Mouse (Mus musculus): Measurements from ENCODE around the gene Macf1. TPM values are rescaled to one million over a fixed set of nuclear protein-coding genes. Genes with fewer than 3 reads are reported as not detected.

Macf1 gene
- polyA plus RNA-seq, 1 experiment from 2014 or later = 75.6 TPM

DNA sequence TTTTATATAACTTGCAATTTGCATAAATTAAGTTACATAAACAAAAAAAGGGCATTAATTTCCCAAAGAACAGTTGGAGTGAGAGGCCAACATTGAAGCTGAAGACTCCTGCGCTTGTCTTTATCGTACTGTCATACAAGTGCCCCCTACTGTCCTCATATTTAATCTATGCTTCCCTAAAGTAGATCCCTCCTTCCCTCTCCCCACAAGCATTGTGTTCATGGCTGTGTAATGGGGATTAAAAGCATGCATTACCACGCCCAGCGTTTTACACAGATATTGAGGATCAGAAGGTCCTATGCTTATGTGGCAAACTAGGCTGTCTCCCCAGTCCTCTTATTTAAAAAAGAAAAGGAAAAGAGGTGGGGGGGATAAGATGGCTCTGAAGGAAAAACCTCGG lies 56.5 kb downstream of the Macf1 start:
- Histone ChIP-seq H3K9me3 (no peaks in the 10 kb centered on the region), H3K9ac (no peak overlapping the region), H3K4me2 (no peak overlapping the region), H3K4me3 (replicated peaks) (no peak overlapping the region), H3K36me3 (replicated peaks) (0 out of 2 replicates have a peak, but pooled peaks cover 3% of the 10 kb centered on the region), H3K27me3 (no peaks in the 10 kb centered on the region), H3K27ac (no peak overlapping the region), H3K4me1 (peaks cover 23% of the 10 kb centered on the region)
- ATAC-seq (ENCODE audit: low FRiP score) = no peak
- WGBS = 66% methylated on average over 5 of the region's 5 CpGs

DNA sequence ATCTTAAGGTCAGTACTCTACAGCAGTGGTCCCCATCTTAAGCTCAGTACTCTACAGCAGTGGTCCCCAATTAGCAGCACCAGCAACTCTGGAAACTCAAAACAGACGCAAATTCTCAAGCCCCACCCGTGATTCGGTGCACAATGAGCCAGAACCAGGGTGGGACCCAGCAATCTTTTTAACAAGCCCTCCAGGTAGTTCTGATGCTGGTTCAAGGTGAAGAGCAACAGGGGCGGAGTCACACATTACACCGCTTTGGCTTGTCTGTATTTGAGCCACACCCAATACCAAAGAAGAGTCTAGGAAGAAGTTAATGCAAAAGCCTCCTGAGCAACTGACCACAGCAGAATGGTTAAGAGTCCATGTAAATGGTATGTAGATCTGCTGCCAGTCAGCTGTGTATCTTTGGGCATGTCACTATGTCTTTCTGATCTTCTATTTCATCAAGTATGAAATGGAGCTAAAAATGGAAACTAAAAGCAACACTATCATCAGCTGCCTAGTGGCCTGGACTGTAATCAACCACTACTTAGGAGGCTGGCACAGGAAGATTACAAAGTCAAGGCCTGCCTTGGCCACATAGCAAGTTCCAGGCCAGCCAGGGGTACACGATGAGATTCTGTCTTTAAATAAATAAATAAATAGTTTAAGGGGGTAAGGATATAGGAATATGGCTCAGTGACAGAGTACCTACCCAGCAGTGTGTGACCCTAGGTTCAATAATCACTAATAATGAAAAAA lies 58.7 kb downstream of the Macf1 start:
- Histone ChIP-seq H3K4me2 (no peak overlapping the region), H3K4me1 (peaks cover 23% of the 10 kb centered on the region), H3K4me3 (replicated peaks) (no peak overlapping the region), H3K27ac (no peak overlapping the region), H3K9me3 (no peaks in the 10 kb centered on the region), H3K36me3 (replicated peaks) (0 out of 2 replicates have a peak, but pooled peaks cover 3% of the 10 kb centered on the region), H3K9ac (no peak overlapping the region), H3K27me3 (no peaks in the 10 kb centered on the region)
- no peak for ATAC-seq (ENCODE audit: low FRiP score)
- 78% methylated on average over 6 of the region's 6 CpGs for WGBS

DNA sequence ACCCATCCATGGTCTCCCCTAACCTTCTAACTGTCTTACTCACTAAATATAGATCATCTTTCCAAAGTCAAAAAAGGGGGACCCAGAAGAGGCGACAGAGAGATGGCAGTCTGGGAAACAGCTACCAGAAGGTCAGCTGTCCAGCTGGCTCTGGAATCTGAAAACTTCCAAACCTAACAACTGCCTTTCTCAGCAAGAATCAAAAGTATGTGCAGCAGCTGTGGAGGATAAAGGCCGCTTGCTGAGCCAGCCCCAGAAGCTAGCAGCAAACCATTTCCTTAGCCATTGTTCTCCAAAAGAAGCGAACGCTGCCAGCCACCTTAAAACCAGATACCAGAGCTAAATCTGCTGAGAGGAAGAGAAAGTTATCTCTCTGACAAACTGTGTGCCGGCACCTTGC lies 59.7 kb downstream of the Macf1 start:
- H3K4me1 ChIP-seq = peaks cover 23% of the 10 kb centered on the region
- H3K4me3 ChIP-seq (replicated peaks) = no peak overlapping the region
- H3K9me3 ChIP-seq = no peaks in the 10 kb centered on the region
- H3K36me3 ChIP-seq (replicated peaks) = 0 out of 2 replicates have a peak, but pooled peaks cover 3% of the 10 kb centered on the region
- H3K27ac ChIP-seq = 0 out of 2 replicates have a peak overlapping the region, but pooled peaks have one; percentile 36
- ATAC-seq (ENCODE audit: low FRiP score) = no peak
- H3K4me2 ChIP-seq = no peak overlapping the region
- 8% methylated on average over 5 of the region's 5 CpGs for WGBS
- no peak overlapping the region for H3K9ac ChIP-seq
- H3K27me3 ChIP-seq = no peaks in the 10 kb centered on the region

DNA sequence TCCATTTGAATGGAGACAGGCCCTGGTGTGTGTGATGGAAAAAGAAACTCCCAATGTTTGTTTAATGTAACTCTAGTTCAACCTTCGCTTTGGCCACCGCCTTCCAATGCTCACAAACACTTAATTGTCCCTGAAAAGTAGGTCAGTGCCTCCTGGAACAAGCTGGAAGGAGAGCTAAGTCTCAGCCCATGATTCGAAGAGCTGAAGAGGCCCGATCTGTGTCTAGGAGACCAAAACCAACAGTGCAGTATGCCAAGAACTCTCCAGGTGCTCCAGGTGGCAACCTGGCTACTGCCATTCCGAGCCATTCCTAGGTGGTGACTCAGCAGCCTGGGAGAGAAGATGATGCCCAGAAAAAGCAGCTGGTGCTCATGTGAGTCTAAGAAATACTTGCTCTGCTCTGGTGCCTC lies 60.4 kb downstream of the Macf1 start:
- no peak for ATAC-seq (ENCODE audit: low FRiP score)
- no peak overlapping the region for H3K9ac ChIP-seq
- WGBS = 84% methylated on average over 5 of the region's 5 CpGs
- H3K4me3 ChIP-seq (replicated peaks) = no peak overlapping the region
- no peaks in the 10 kb centered on the region for H3K27me3 ChIP-seq
- H3K27ac ChIP-seq = no peak overlapping the region
- no peaks in the 10 kb centered on the region for H3K9me3 ChIP-seq
- H3K4me1 ChIP-seq = peaks cover 23% of the 10 kb centered on the region
- no peak overlapping the region for H3K4me2 ChIP-seq
- no peaks in the 10 kb centered on the region for H3K36me3 ChIP-seq (replicated peaks)

DNA sequence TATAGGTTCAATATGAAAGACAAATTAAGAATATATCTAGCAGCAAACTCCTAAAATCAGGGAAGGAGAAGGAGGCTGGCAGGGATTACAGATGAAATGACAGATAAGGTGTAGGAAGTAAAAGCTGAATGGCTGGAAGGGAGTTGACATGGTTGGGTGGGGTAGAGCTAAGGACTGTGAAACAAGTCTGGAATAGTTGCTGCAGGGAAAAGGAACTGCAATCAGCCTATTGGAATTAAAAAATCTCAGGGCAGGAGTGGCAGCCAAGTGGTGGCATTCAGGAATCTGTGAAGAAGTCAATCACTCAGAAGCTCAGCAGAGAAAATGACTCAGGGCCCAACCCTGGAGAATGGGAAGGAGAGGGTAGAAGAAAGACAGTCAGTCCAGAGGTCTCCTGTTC lies 62.4 kb downstream of the Macf1 start:
- no peak overlapping the region for H3K9ac ChIP-seq
- H3K27ac ChIP-seq = no peak overlapping the region
- no peak overlapping the region for H3K4me2 ChIP-seq
- no peaks in the 10 kb centered on the region for H3K36me3 ChIP-seq (replicated peaks)
- no peak for ATAC-seq (ENCODE audit: low FRiP score)
- H3K9me3 ChIP-seq = no peaks in the 10 kb centered on the region
- no peak overlapping the region for H3K4me3 ChIP-seq (replicated peaks)
- H3K27me3 ChIP-seq = no peaks in the 10 kb centered on the region
- H3K4me1 ChIP-seq = peaks cover 19% of the 10 kb centered on the region

DNA sequence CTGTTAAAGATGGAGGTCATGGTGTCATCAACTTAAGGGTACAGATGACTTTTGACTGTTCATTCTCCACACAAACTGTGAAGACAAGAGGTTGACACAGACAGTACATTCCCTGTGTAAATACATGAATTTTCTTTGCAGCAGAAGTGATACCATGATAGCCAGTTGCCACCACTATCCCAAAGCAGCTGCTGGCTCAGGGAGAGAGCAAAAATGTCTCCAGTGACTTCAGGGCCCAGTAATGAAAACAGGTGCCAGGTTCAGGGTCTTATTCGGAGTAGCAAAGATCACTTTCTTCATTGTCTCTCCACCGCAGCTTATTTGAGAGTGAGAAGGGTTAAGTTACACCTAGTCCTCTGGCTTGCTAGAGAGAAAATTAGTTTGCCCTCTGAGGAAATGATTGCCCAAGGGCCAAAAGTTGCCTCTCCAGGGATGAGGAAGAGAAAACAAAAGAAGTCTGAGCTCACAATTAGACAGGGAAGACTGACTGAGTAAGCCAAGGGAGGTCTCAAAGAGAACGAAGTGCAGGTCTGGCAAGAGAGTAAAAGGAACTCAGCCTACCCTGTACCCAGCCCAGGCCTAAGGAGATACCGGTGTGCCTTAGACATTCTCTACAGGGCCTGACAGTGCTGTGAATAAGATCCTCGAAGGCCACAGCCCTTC lies 66.3 kb downstream of the Macf1 start:
- Histone ChIP-seq H3K27me3 (no peaks in the 10 kb centered on the region), H3K4me2 (no peak overlapping the region), H3K9ac (no peak overlapping the region), H3K36me3 (replicated peaks) (no peaks in the 10 kb centered on the region), H3K4me3 (replicated peaks) (no peak overlapping the region), H3K4me1 (peaks cover 16% of the 10 kb centered on the region), H3K9me3 (no peaks in the 10 kb centered on the region), H3K27ac (0 out of 2 replicates have a peak overlapping the region, but pooled peaks have one; percentile 51)
- WGBS = 66% methylated on average over 5 of the region's 5 CpGs
- no peak for ATAC-seq (ENCODE audit: low FRiP score)

DNA sequence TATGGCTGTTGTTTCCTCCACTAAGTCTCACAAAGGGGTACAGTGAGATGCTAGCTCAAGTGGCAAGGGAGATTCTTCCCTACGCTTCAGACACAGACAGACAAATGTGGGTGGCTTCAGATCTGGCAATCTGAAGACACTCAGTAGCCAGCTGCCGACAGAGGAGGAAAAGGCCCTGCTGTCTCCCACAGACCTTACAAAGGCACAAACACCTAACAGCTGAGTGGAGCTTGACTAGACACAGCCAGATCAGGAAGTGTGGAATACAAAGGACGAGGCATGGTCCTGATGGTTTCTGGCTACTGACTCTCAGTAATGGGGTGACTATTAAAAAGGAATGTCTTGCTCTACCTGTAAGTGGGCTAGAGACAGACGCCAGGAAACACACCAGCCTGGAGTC lies 67.2 kb downstream of the Macf1 start:
- peaks cover 20% of the 10 kb centered on the region for H3K4me1 ChIP-seq
- H3K27ac ChIP-seq = peak overlapping the region; percentile 51; the same call in 1 of the 2 replicates
- no peak for ATAC-seq (ENCODE audit: low FRiP score)
- no peaks in the 10 kb centered on the region for H3K27me3 ChIP-seq
- H3K36me3 ChIP-seq (replicated peaks) = no peaks in the 10 kb centered on the region
- H3K4me2 ChIP-seq = no peak overlapping the region
- 70% methylated on average over 4 of the region's 4 CpGs for WGBS
- H3K4me3 ChIP-seq (replicated peaks) = no peak overlapping the region
- H3K9ac ChIP-seq = no peak overlapping the region
- H3K9me3 ChIP-seq = no peaks in the 10 kb centered on the region

DNA sequence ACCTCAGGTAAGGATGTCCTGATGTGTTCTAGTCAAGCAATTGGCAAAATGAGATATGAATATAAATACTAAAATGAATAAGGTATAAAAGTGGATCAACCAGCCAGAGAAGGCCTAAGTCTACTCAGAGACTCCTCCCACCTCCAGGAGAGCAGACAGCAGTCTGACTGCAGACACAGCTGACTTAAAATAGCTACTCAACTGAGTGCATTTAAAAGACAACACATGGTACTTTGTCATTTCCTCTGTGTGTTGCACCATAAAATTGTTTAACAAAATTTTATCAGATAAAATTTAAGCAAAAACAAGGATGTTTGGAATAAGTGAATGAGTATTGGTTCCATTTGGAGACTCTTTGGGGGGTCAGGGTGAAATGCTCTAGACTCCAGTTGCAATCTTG lies 67.7 kb downstream of the Macf1 start:
- Histone ChIP-seq H3K27ac (no peak overlapping the region; the same call in 1 of the 2 replicates), H3K4me1 (peaks cover 20% of the 10 kb centered on the region), H3K27me3 (no peaks in the 10 kb centered on the region), H3K9me3 (no peaks in the 10 kb centered on the region), H3K9ac (no peak overlapping the region), H3K4me3 (replicated peaks) (no peak overlapping the region), H3K36me3 (replicated peaks) (no peaks in the 10 kb centered on the region), H3K4me2 (no peak overlapping the region)
- no peak for ATAC-seq (ENCODE audit: low FRiP score)

DNA sequence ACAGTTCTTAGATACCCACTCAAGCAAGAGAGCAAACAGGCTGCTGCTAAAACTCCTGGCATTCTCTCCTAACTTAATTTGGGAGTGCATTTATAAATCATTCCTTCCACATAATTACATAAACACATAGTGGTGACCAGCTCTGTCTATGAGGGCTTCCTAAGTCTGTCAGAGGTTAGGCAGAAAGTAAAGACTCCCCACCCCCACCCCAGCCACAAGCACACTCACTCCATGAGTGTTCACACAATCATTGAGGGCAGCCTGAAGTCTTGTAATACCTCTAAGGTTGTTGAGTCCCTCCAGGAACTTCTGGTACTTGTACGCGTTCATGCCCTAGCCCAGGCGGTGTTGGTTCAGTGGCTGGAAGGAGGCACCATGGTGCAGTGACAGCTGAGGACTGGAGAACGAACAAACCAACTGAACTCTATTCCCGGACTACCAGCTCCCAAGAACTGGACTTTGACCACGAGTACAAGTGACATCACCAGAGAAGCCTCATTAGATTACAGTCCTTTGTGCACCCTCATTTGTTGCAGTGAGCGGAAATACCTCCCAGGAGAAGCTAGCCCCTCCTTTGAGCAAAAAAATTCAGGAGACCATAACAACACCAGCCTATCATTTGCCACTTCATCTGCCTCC lies 70.7 kb downstream of the Macf1 start:
- H3K9me3 ChIP-seq = no peaks in the 10 kb centered on the region
- H3K27me3 ChIP-seq = no peaks in the 10 kb centered on the region
- no peak for ATAC-seq (ENCODE audit: low FRiP score)
- H3K4me1 ChIP-seq = peaks cover 20% of the 10 kb centered on the region
- no peaks in the 10 kb centered on the region for H3K36me3 ChIP-seq (replicated peaks)
- H3K4me3 ChIP-seq (replicated peaks) = no peak overlapping the region
- WGBS = 65% methylated on average over 7 of the region's 7 CpGs
- H3K27ac ChIP-seq = no peak overlapping the region
- H3K9ac ChIP-seq = no peak overlapping the region
- no peak overlapping the region for H3K4me2 ChIP-seq

DNA sequence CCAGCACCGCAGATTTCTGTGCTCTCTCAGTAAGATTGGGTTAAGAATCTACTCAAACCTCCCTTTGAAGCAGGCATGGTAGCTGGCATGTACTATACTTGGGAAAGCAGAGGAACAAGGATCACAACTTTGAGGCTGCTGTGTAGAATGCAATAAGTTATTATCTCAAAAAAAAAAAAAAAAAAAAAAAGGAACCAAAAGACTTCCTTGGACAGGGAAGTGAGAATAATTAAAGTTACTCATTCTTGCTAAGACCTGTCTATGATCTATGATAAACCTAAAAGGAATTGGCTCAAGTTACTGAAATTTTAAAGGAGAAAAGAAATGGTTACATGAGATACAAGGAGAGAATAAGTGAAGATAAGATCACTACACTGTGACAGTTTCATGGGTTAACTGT lies 72.2 kb downstream of the Macf1 start:
- Histone ChIP-seq H3K9ac (no peak overlapping the region), H3K4me2 (no peak overlapping the region), H3K36me3 (replicated peaks) (0 out of 2 replicates have a peak, but pooled peaks cover 5% of the 10 kb centered on the region), H3K27me3 (no peaks in the 10 kb centered on the region), H3K4me3 (replicated peaks) (no peak overlapping the region), H3K9me3 (peaks cover 4% of the 10 kb centered on the region; the same call in 1 of the 2 replicates), H3K27ac (no peak overlapping the region), H3K4me1 (peaks cover 20% of the 10 kb centered on the region)
- ATAC-seq (ENCODE audit: low FRiP score) = no peak
- 93% methylated on average over 1 of the region's 1 CpGs for WGBS

DNA sequence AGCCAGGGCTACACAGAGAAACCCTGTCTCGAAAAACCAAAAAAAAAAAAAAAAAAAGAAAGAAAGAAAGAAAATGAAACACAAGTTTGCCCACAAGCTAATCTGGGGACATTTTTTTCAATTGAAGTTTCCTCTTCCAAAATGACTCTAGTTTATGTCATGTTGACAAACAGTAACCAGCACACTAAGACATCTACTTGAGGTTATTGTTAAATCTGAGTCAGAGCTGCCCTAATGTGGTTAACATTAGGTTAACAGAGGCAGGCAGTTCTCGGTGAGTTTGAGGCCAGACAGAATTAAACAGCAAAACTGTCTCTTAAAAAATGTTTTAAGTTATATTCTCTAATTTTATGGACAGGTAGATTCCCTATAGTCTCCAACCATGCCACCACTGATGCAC lies 72.9 kb downstream of the Macf1 start:
- no peak overlapping the region for H3K4me2 ChIP-seq
- H3K27ac ChIP-seq = no peak overlapping the region
- H3K36me3 ChIP-seq (replicated peaks) = 0 out of 2 replicates have a peak, but pooled peaks cover 5% of the 10 kb centered on the region
- H3K27me3 ChIP-seq = no peaks in the 10 kb centered on the region
- peaks cover 4% of the 10 kb centered on the region; the same call in 1 of the 2 replicates for H3K9me3 ChIP-seq
- 91% methylated on average over 2 of the region's 2 CpGs for WGBS
- no peak overlapping the region for H3K9ac ChIP-seq
- no peak for ATAC-seq (ENCODE audit: low FRiP score)
- peaks cover 20% of the 10 kb centered on the region for H3K4me1 ChIP-seq
- no peak overlapping the region for H3K4me3 ChIP-seq (replicated peaks)

DNA sequence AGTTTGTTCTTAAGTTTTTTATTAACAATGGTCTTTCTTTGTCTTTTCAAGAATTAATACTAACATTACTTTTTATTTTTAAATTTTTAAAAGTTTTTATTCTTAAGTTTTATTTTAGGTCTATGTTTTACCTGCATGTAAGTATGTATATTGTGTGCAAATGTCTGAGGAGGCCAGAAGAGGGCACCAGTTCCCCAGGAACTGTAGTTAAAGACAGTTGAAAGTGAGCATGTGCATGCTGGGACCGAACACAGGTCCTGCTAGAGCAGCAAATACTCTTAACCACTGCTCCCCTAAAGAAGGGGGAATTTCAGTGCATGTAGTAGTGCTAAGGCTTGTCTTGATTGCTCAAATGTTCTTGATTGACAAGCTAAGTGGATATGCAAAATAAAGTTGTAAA lies 77.0 kb downstream of the Macf1 start:
- WGBS = 89% methylated on average over 1 of the region's 1 CpGs
- no peak for ATAC-seq (ENCODE audit: low FRiP score)
- H3K36me3 ChIP-seq (replicated peaks) = 0 out of 2 replicates have a peak, but pooled peaks cover 5% of the 10 kb centered on the region
- no peak overlapping the region for H3K4me2 ChIP-seq
- no peaks in the 10 kb centered on the region for H3K27me3 ChIP-seq
- peaks cover 3% of the 10 kb centered on the region for H3K4me1 ChIP-seq
- no peak overlapping the region for H3K27ac ChIP-seq
- no peak overlapping the region for H3K9ac ChIP-seq
- no peak overlapping the region for H3K4me3 ChIP-seq (replicated peaks)
- peaks cover 4% of the 10 kb centered on the region; the same call in 1 of the 2 replicates for H3K9me3 ChIP-seq
